Mouse (Mus musculus) MEL (cell line): ENCODE results near the gene Ift20. TPM values are rescaled to one million over a fixed set of nuclear protein-coding genes. Genes with fewer than 3 reads are reported as not detected.

Experiments
- DNase-seq: peaks from one replicate; pipeline ENCODE4 v3.0.0; 2011; ENCODE audit warnings: low read depth, low spot score
- H3K27ac ChIP-seq: 2 replicates; pipeline ENCODE4 v1.5.1; 2012; ENCODE audit warnings: low read depth, mild to moderate bottlenecking, control low read depth, low read length, moderate library complexity; ENCODE audit not compliant: control insufficient read depth
- H3K27me3 ChIP-seq, 2 experiments: fragments of 150-350 bp in 1 of 2; sonication (generic) in 1 of 2; 2 replicates each; pipeline ENCODE4 v1.6.1; 2012; ENCODE audit warnings: low read length in 2 of 2, mild to moderate bottlenecking in 2 of 2, improper control_type of control experiment in 1 of 2, moderate library complexity in 1 of 2; ENCODE audit not compliant: insufficient read depth in 2 of 2, control insufficient read depth in 1 of 2
- H3K36me3 ChIP-seq, 2 experiments: 2 replicates each; pipeline ENCODE4 v1.6.1; 2012 to 2014; ENCODE audit warnings: low read length in 2 of 2, improper control_type of control experiment in 1 of 2, inconsistent platforms in 1 of 2, mild to moderate bottlenecking in 1 of 2; ENCODE audit not compliant: insufficient read depth in 2 of 2, control insufficient read depth in 1 of 2
- H3K4me1 ChIP-seq, 2 experiments: fragments of 150-350 bp in 1 of 2; sonication (generic) in 1 of 2; 2 replicates each; pipeline ENCODE4 v1.6.1; 2012; ENCODE audit warnings: low read length in 2 of 2, improper control_type of control experiment in 1 of 2, mild to moderate bottlenecking in 1 of 2; ENCODE audit not compliant: insufficient read depth in 2 of 2, control insufficient read depth in 1 of 2
- H3K4me3 ChIP-seq, 2 experiments: fragments of 150-350 bp in 1 of 2; sonication (generic) in 1 of 2; 2 replicates each; pipeline ENCODE4 v1.5.1; 2012; ENCODE audit warnings: low read depth in 2 of 2, low read length in 2 of 2, mild to moderate bottlenecking in 2 of 2, moderate library complexity in 2 of 2, control low read depth in 1 of 2, improper control_type of control experiment in 1 of 2; ENCODE audit not compliant: control insufficient read depth in 1 of 2, insufficient read depth in 1 of 2
- H3K79me2 ChIP-seq: 2 replicates; pipeline ENCODE4 v1.6.1; 2012; ENCODE audit warnings: mild to moderate bottlenecking, low read length, moderate library complexity; ENCODE audit not compliant: control insufficient read depth, poor library complexity, insufficient read depth
- H3K9ac ChIP-seq: 2 replicates; pipeline ENCODE4 v1.6.1; 2012; ENCODE audit warnings: low read depth, mild to moderate bottlenecking, control low read depth, low read length, moderate library complexity; ENCODE audit not compliant: control insufficient read depth, poor library complexity, severe bottlenecking
- H3K9me3 ChIP-seq: fragments of 150-350 bp; sonication (generic); replicated peaks from 2 replicates; pipeline ENCODE4 v1.6.1; 2012; ENCODE audit warnings: mild to moderate bottlenecking, low read length, improper control_type of control experiment, moderate library complexity; ENCODE audit not compliant: insufficient read depth
- BHLHE40 ChIP-seq: IDR thresholded peaks from 2 replicates; pipeline ENCODE4 v1.6.1; 2012; ENCODE audit warnings: low read depth, mild to moderate bottlenecking, inconsistent platforms, low read length, improper control_type of control experiment, borderline replicate concordance
- CHD1 ChIP-seq: IDR thresholded peaks from 2 replicates; pipeline ENCODE4 v1.6.1; 2012; ENCODE audit warnings: low read depth, mild to moderate bottlenecking, inconsistent platforms, low read length, improper control_type of control experiment
- CHD2 ChIP-seq: IDR thresholded peaks from 2 replicates; pipeline ENCODE4 v1.6.1; 2011; ENCODE audit warnings: low read length, improper control_type of control experiment
- CTCF ChIP-seq, 3 experiments: IDR thresholded peaks in 2 of 3; conservative IDR thresholded peaks in 1 of 3; 2 replicates each; pipeline ENCODE4 v1.5.1; 2011 to 2012; ENCODE audit warnings: low read length in 3 of 3, low read depth in 2 of 3, mild to moderate bottlenecking in 2 of 3, improper control_type of control experiment in 1 of 3, inconsistent platforms in 1 of 3, mixed read lengths in 1 of 3, moderate library complexity in 1 of 3; ENCODE audit not compliant: control insufficient read depth in 1 of 3, insufficient read depth in 1 of 3, poor library complexity in 1 of 3, severe bottlenecking in 1 of 3
- E2F4 ChIP-seq: IDR thresholded peaks from 2 replicates; pipeline ENCODE4 v1.6.1; 2011; ENCODE audit warnings: low read depth, low read length, improper control_type of control experiment, borderline replicate concordance
- ELF1 ChIP-seq: IDR thresholded peaks from 2 replicates; pipeline ENCODE4 v1.6.1; 2014; ENCODE audit warnings: low read depth, mild to moderate bottlenecking, inconsistent platforms, low read length, improper control_type of control experiment, moderate library complexity
- EP300 ChIP-seq, 2 experiments: IDR thresholded peaks; 2 replicates each; pipeline ENCODE4 v1.6.1; 2011; ENCODE audit warnings: improper control_type of control experiment in 2 of 2, low read length in 2 of 2, low read depth in 1 of 2, mild to moderate bottlenecking in 1 of 2
- ETS1 ChIP-seq: IDR thresholded peaks from 2 replicates; pipeline ENCODE4 v1.6.1; 2012; ENCODE audit warnings: low read depth, mild to moderate bottlenecking, inconsistent platforms, low read length, improper control_type of control experiment, moderate library complexity
- GABPA ChIP-seq: IDR thresholded peaks from 2 replicates; pipeline ENCODE4 v1.6.1; 2012; ENCODE audit warnings: low read depth, mild to moderate bottlenecking, inconsistent platforms, low read length, improper control_type of control experiment, moderate library complexity
- GATA1 ChIP-seq: IDR thresholded peaks from 2 replicates; pipeline ENCODE4 v1.6.1; 2011; ENCODE audit warnings: low read depth, low read length, improper control_type of control experiment
- HCFC1 ChIP-seq: IDR thresholded peaks from 2 replicates; pipeline ENCODE4 v1.6.1; 2012; ENCODE audit warnings: low read depth, mild to moderate bottlenecking, inconsistent platforms, low read length, improper control_type of control experiment, moderate library complexity
- JUND ChIP-seq: IDR thresholded peaks from 2 replicates; pipeline ENCODE4 v1.6.1; 2011; ENCODE audit warnings: low read depth, mild to moderate bottlenecking, improper control_type of control experiment, low read length
- KAT2A ChIP-seq: conservative IDR thresholded peaks from 2 replicates; pipeline ENCODE4 v1.6.1; 2012; ENCODE audit warnings: low read depth, low read length, improper control_type of control experiment, inconsistent platforms
- MAFK ChIP-seq: IDR thresholded peaks from 2 replicates; pipeline ENCODE4 v1.6.1; 2011; ENCODE audit warnings: low read depth, mild to moderate bottlenecking, low read length, improper control_type of control experiment, borderline replicate concordance
- MAX ChIP-seq: IDR thresholded peaks from 2 replicates; pipeline ENCODE4 v1.6.1; 2011; ENCODE audit warnings: low read length, improper control_type of control experiment
- MAZ ChIP-seq: IDR thresholded peaks from 2 replicates; pipeline ENCODE4 v1.6.1; 2012; ENCODE audit warnings: low read depth, mild to moderate bottlenecking, inconsistent platforms, low read length, improper control_type of control experiment
- MEF2A ChIP-seq: IDR thresholded peaks from 2 replicates; pipeline ENCODE4 v1.6.1; 2014; ENCODE audit warnings: low read depth, mild to moderate bottlenecking, inconsistent platforms, low read length, improper control_type of control experiment; ENCODE audit not compliant: poor library complexity, insufficient replicate concordance, severe bottlenecking; ENCODE audit errors: extremely low read depth
- MYC ChIP-seq: IDR thresholded peaks from 2 replicates; pipeline ENCODE4 v1.6.1; 2011; ENCODE audit warnings: low read depth, mild to moderate bottlenecking, low read length, improper control_type of control experiment, moderate library complexity
- NELFE ChIP-seq: IDR thresholded peaks from 2 replicates; pipeline ENCODE4 v1.6.1; 2011; ENCODE audit warnings: low read depth, low read length, improper control_type of control experiment
- NRF1 ChIP-seq: IDR thresholded peaks from 2 replicates; pipeline ENCODE4 v1.6.1; 2014; ENCODE audit warnings: low read depth, mild to moderate bottlenecking, inconsistent platforms, low read length, improper control_type of control experiment, moderate library complexity; ENCODE audit not compliant: poor library complexity, insufficient read depth, severe bottlenecking
- POLR2A ChIP-seq, 2 experiments: IDR thresholded peaks; 2 replicates each; pipeline ENCODE4 v1.6.1; 2011 to 2012; ENCODE audit warnings: low read length in 2 of 2, mild to moderate bottlenecking in 2 of 2, control low read depth in 1 of 2, improper control_type of control experiment in 1 of 2, low read depth in 1 of 2, moderate library complexity in 1 of 2; ENCODE audit not compliant: control insufficient read depth in 1 of 2, insufficient read depth in 1 of 2, poor library complexity in 1 of 2
- POLR2AphosphoS2 ChIP-seq: IDR thresholded peaks from 2 replicates; pipeline ENCODE4 v1.6.1; 2011; ENCODE audit warnings: low read length, improper control_type of control experiment
- POLR2AphosphoS5 ChIP-seq: IDR thresholded peaks from 2 replicates; pipeline ENCODE4 v1.6.1; 2012; ENCODE audit warnings: low read depth, borderline replicate concordance, mild to moderate bottlenecking, inconsistent platforms, low read length, moderate library complexity, mixed read lengths
- RAD21 ChIP-seq: IDR thresholded peaks from 2 replicates; pipeline ENCODE4 v1.6.1; 2011; ENCODE audit warnings: mild to moderate bottlenecking, low read depth, low read length, improper control_type of control experiment
- RCOR1 ChIP-seq: IDR thresholded peaks from 2 replicates; pipeline ENCODE4 v1.6.1; 2012; ENCODE audit warnings: low read depth, mild to moderate bottlenecking, inconsistent platforms, low read length, improper control_type of control experiment
- SIN3A ChIP-seq: IDR thresholded peaks from 2 replicates; pipeline ENCODE4 v1.6.1; 2012; ENCODE audit warnings: low read length, improper control_type of control experiment, inconsistent platforms
- SMC3 ChIP-seq: IDR thresholded peaks from 2 replicates; pipeline ENCODE4 v1.6.1; 2011; ENCODE audit warnings: low read depth, low read length, improper control_type of control experiment
- TCF12 ChIP-seq: IDR thresholded peaks from 2 replicates; pipeline ENCODE4 v1.6.1; 2014; ENCODE audit warnings: low read depth, mild to moderate bottlenecking, inconsistent platforms, low read length, improper control_type of control experiment, moderate library complexity
- UBTF ChIP-seq: IDR thresholded peaks from 2 replicates; pipeline ENCODE4 v1.6.1; 2012; ENCODE audit warnings: low read depth, mild to moderate bottlenecking, inconsistent platforms, low read length, improper control_type of control experiment, moderate library complexity, borderline replicate concordance; ENCODE audit not compliant: insufficient read depth
- USF1 ChIP-seq: IDR thresholded peaks from 2 replicates; pipeline ENCODE4 v1.6.1; 2014; ENCODE audit warnings: low read depth, mild to moderate bottlenecking, inconsistent platforms, low read length, improper control_type of control experiment, moderate library complexity
- ZC3H11A ChIP-seq: IDR thresholded peaks from 2 replicates; pipeline ENCODE4 v1.6.1; 2012; ENCODE audit warnings: low read depth, mild to moderate bottlenecking, inconsistent platforms, low read length, improper control_type of control experiment
- ZKSCAN1 ChIP-seq: IDR thresholded peaks from 2 replicates; pipeline ENCODE4 v1.6.1; 2012; ENCODE audit warnings: low read depth, mild to moderate bottlenecking, inconsistent platforms, low read length, improper control_type of control experiment, moderate library complexity
- ZMIZ1 ChIP-seq: IDR thresholded peaks from 2 replicates; pipeline ENCODE4 v1.6.1; 2012; ENCODE audit warnings: low read depth, mild to moderate bottlenecking, inconsistent platforms, low read length, improper control_type of control experiment, moderate library complexity
- ZNF384 ChIP-seq: IDR thresholded peaks from 2 replicates; pipeline ENCODE4 v1.6.1; 2012; ENCODE audit warnings: low read depth, mild to moderate bottlenecking, inconsistent platforms, low read length, improper control_type of control experiment
- polyA plus RNA-seq, 2 experiments: library from polyadenylated mRNA; stranded (reverse) in 1 of 2; unstranded in 1 of 2; fragments of >175 nt in 1 of 2; fragments of >200 nt in 1 of 2; gene quantifications; 2 replicates each; pipeline versions ENCODE4 v1.2.1 to v1.2.4; 2012; ENCODE audit warnings: low replicate concordance in 2 of 2, low read depth in 1 of 2; ENCODE audit not compliant: insufficient read length in 2 of 2, insufficient read depth in 1 of 2, missing spikeins in 1 of 2
- total RNA-seq: library from RNA; depleted of rRNA; stranded (reverse); fragments of 300-350 nt; gene quantifications from 2 replicates; pipeline ENCODE4 v1.2.3, GENCODE M21; 2012

Ift20 gene
- total and polyA plus RNA-seq, 3 experiments = 128 to 196 TPM; not detected in 1

DNA sequence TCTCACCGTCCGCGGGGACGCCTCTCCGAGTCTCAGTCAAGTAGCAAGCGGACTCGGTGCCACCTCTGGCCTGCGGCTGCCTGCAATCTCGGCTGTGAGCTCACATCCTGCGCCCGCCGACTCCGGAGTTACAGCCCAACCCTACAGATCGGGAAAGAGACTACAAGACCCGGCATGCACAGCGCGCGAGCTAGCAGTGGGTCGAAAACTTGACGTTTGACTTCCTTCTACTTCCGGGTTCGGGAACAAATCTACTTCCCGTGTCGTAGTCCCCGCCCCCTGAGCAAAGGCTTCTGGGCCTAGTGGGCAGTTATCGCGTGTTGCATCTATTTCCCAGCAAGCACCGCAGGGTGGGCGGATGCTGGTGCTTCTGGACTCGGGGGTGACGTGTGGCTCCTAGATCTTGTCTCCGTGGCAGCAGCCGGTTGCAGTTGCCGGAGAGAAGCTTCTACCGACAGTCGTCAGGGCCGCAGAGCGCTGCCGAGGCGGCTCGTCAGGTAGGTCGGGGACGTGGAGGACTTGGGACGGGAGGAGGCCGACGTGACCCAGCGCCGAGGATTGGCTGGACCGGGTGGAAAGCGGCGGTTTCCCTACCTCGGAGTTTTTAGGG lies at the start of gene Ift20, which contains the start of gene Tnfaip1 (continued):
- TF ChIP-seq ZKSCAN1 (no peak), MAFK (no peak), UBTF (0 out of 2 replicates have a peak, but pooled peaks have one; percentile 51)

DNA sequence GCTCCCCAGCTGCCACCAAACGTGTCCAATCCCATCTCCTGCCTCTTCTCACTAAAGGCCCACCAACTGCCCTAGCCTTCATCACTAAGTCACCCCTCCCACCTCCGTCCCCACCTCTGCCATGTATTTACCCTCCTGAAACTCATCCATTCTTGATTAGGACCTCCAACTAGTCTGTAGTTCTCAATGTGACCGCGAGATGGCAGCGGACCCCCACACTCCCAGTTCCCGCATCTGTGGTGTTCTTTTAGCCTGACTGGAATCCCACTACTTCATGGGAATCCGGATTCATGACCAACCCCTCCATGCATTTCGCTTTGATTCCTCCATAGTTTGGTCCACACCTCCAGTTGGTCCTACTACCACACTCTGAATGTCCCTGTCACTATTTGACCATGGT lies 48.0 kb upstream of the Ift20 start:
- H3K27me3 ChIP-seq = peaks cover 8 to 14% of the 10 kb centered on the region in 2 experiments
- H3K36me3 ChIP-seq = no peaks in the 10 kb centered on the region
- H3K79me2 ChIP-seq = no peaks in the 10 kb centered on the region
- H3K9me3 ChIP-seq = no peaks in the 10 kb centered on the region
- 0 out of 4 replicates have a peak, but pooled peaks cover 0 to 3% of the 10 kb centered on the region in 2 experiments for H3K4me1 ChIP-seq
- TF ChIP-seq ZC3H11A = peak; percentile 74
- no peak for TF ChIP-seq CHD2
- no peak for TF ChIP-seq USF1
- TF ChIP-seq POLR2A (IDR thresholded peaks at IDR 0.05; ENCODE audit: control insufficient read depth in 1 of 2, insufficient read depth in 1 of 2, low read depth in 1 of 2, low read length in 2 of 2, poor library complexity in 1 of 2) = no peak
- peak; percentile 90 for TF ChIP-seq SMC3
- no peak for TF ChIP-seq GABPA
- no peak for TF ChIP-seq ZKSCAN1
- no peak for TF ChIP-seq KAT2A
- TF ChIP-seq CHD1 = no peak
- TF ChIP-seq ETS1 = no peak
- no peak for TF ChIP-seq ZMIZ1
- no peak for TF ChIP-seq HCFC1
- no peak for TF ChIP-seq POLR2AphosphoS2
- TF ChIP-seq MAZ = no peak
- TF ChIP-seq JUND = no peak
- TF ChIP-seq E2F4 = no peak
- peak; percentile 95 for TF ChIP-seq RAD21
- TF ChIP-seq NELFE = no peak
- no peak for TF ChIP-seq GATA1
- TF ChIP-seq ELF1 = no peak
- no peak for TF ChIP-seq BHLHE40
- peak; percentile 88 to 98 (median 93) for TF ChIP-seq CTCF (IDR thresholded peaks at IDR 0.05 in 2 of 3, conservative IDR thresholded peaks at IDR 0.05 in 1 of 3; ENCODE audit: control insufficient read depth in 1 of 3, insufficient read depth in 1 of 3, low read depth in 2 of 3, low read length in 3 of 3, poor library complexity in 1 of 3, severe bottlenecking in 1 of 3)
- TF ChIP-seq TCF12 = no peak
- no peak for TF ChIP-seq RCOR1
- TF ChIP-seq MAFK = no peak
- no peak for TF ChIP-seq UBTF
- TF ChIP-seq EP300 (IDR thresholded peaks at IDR 0.05; ENCODE audit: low read depth in 1 of 2, low read length in 2 of 2) = no peak
- no peak for TF ChIP-seq POLR2AphosphoS5
- TF ChIP-seq MYC = no peak
- TF ChIP-seq ZNF384 = no peak
- 0 out of 2 replicates have a peak, but pooled peaks have one; percentile 28 for TF ChIP-seq SIN3A
- no peak for TF ChIP-seq MEF2A
- TF ChIP-seq MAX = no peak
- no peak for TF ChIP-seq NRF1
- H3K9ac ChIP-seq = no peak overlapping the region
- H3K27ac ChIP-seq = no peak overlapping the region
- H3K4me3 ChIP-seq = no peak overlapping the region
- DNase-seq = peak; percentile 78
